Mouse (Mus musculus) naive thymus-derived CD4-positive, alpha-beta T cell, adult 2 months (primary cell): ENCODE results near the gene Ap1ar.
A peak's percentile ranks its signal among the peaks of the same experiment; 100 is the strongest.

Experiments
- DNase-seq: peaks from one replicate; pipeline ENCODE4 v3.0.0-alpha.2; 2011; ENCODE audit warnings: low read depth

Gene Ap1ar

GRCm38 (mm10) chr3:127841926-127842325, 4.6 kb upstream of the Ap1ar start:
- no peak for DNase-seq

- no peak for DNase-seq
Observed at GRCm38 (mm10) chr3:127837972-127838644, 785 bp upstream of the Ap1ar start.

GRCm38 (mm10) chr3:127836798-127837153, 547 bp downstream of the Ap1ar start:
- DNase-seq: no peak

- DNase-seq: no peak
Observed at GRCm38 (mm10) chr3:127835594-127835993, 1.7 kb downstream of the Ap1ar start.

- no peak for DNase-seq
Observed at GRCm38 (mm10) chr3:127834040-127834439, 3.3 kb downstream of the Ap1ar start.

- DNase-seq: no peak
Observed at GRCm38 (mm10) chr3:127831079-127831478, 6.2 kb downstream of the Ap1ar start.

GRCm38 (mm10) chr3:127830183-127830582, 7.1 kb downstream of the Ap1ar start:
- DNase-seq: no peak

GRCm38 (mm10) chr3:127827123-127827522, 10.2 kb downstream of the Ap1ar start:
- no peak for DNase-seq

- DNase-seq: no peak
Observed at GRCm38 (mm10) chr3:127826503-127826902, 10.8 kb downstream of the Ap1ar start.

- DNase-seq: peak; percentile 63
Observed at GRCm38 (mm10) chr3:127823886-127824863, 13.1 kb downstream of the Ap1ar start.

GRCm38 (mm10) chr3:127821209-127821608, 16.1 kb downstream of the Ap1ar start:
- DNase-seq: no peak

- DNase-seq: no peak
Observed at GRCm38 (mm10) chr3:127820400-127820799, 16.9 kb downstream of the Ap1ar start.

GRCm38 (mm10) chr3:127818694-127819663, 18.3 kb downstream of the Ap1ar start:
- no peak for DNase-seq

GRCm38 (mm10) chr3:127817120-127817683, 20.1 kb downstream of the Ap1ar start:
- no peak for DNase-seq

GRCm38 (mm10) chr3:127809103-127809502, 28.2 kb downstream of the Ap1ar start:
- no peak for DNase-seq

GRCm38 (mm10) chr3:127807846-127808245, 29.5 kb downstream of the Ap1ar start:
- DNase-seq: no peak

- DNase-seq: no peak
Observed at GRCm38 (mm10) chr3:127805991-127806390, 31.3 kb downstream of the Ap1ar start.

- no peak for DNase-seq
Observed at GRCm38 (mm10) chr3:127805071-127805470, 32.3 kb downstream of the Ap1ar start.

GRCm38 (mm10) chr3:127804439-127804838, 32.9 kb downstream of the Ap1ar start:
- no peak for DNase-seq

GRCm38 (mm10) chr3:127802814-127803213, 34.5 kb downstream of the Ap1ar start:
- no peak for DNase-seq

- DNase-seq: no peak
Observed at GRCm38 (mm10) chr3:127801162-127801561, 36.2 kb downstream of the Ap1ar start.

GRCm38 (mm10) chr3:127796271-127796670, 41.1 kb downstream of the Ap1ar start:
- no peak for DNase-seq
